Mouse (Mus musculus): Measurements from ENCODE around the gene Gm21671.
"Not testable (repeated sequence)": the region's sequence is repeated elsewhere in the genome, so short reads cannot be mapped to it uniquely, and the experiment has no call there.

DNA sequence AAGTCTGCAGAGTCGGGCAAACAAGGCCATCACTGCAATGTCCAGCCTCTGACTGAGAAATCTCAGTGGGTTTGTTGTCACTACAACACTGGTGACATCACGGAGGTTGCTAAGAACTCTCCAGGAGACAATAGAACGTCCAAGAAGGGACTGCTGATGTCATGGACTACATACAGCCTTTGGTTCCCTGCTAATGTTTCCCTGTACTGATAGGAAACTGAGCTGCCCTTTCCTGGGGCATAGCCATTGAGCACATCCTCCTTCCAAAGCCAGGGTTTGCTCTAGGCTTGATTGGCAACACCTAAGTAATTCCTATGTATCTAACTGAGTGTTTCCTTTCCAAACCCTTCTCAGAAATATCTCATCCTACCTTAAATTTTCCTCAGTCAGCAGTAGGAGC lies 34.3 kb upstream of the Gm21671 start, which contains the start of gene Gm21698:
- not testable (repeated sequence) for TF ChIP-seq POLR2A (IDR thresholded peaks at IDR 0.05; ENCODE audit: low read depth, low read length); MAFK (IDR thresholded peaks at IDR 0.05; ENCODE audit: insufficient replicate concordance, low read length); ZMIZ1 (IDR thresholded peaks at IDR 0.05; ENCODE audit: low read depth, low read length)
